In genomic region chr7:19831837-19832236, GRCm38 (mm10) we compare ENCODE assay signal across 14 mouse cellular contexts. TPM values are rescaled to one million over a fixed set of nuclear protein-coding genes. Genes with fewer than 3 reads are reported as not detected.
DNase-seq lines count a peak whose midpoint lies in the region; ATAC-seq and TF ChIP-seq lines count a peak whose summit lies in the region.
"Had no signal": no experiment of that assay in that cellular context is flagged by ENCODE, and none has a peak within 500 bp of the region (broad histone marks: within the 10 kb centered on the region; RNA-seq: fewer than 3 reads in every experiment).

No protein-coding gene starts in this region.

- H3K9me3 ChIP-seq in intestine, embryonic 14.5 days (ENCODE audit: control insufficient read depth, low read length) = no peaks in the 10 kb centered on the region
- no peaks in the 10 kb centered on the region for H3K9me3 ChIP-seq in stomach, embryonic 16.5 days (replicated peaks; ENCODE audit: control insufficient read depth, low read length)
- H3K9me3 ChIP-seq: heart, embryonic 10.5 days; stomach, embryonic 15.5 days had no signal

- no peak for TF ChIP-seq POLR2A in kidney, adult 2 months (IDR thresholded peaks at IDR 0.05; ENCODE audit: low read depth, low read length)

- H3K4me1 ChIP-seq in intestine, embryonic 14.5 days (replicated peaks; ENCODE audit: control insufficient read depth, insufficient read depth, low read length) = peaks cover 7% of the 10 kb centered on the region
- peaks cover 24% of the 10 kb centered on the region for H3K4me1 ChIP-seq in stomach, embryonic 16.5 days (ENCODE audit: control insufficient read depth, insufficient read depth, low read length)
- peaks cover 11% of the 10 kb centered on the region; the same call in 1 of the 2 replicates for H3K4me1 ChIP-seq in kidney, adult 2 months (ENCODE audit: control insufficient read depth, insufficient read depth, low read length)

- no peak overlapping the region for H3K27ac ChIP-seq in intestine, embryonic 14.5 days (ENCODE audit: low read depth)
- peak overlapping the region; percentile 68; the same call in 1 of the 2 replicates for H3K27ac ChIP-seq in stomach, embryonic 16.5 days (ENCODE audit: low read length)
- H3K27ac ChIP-seq in kidney, adult 2 months (ENCODE audit: insufficient read depth, low read depth, low read length) = no peak overlapping the region
- H3K27ac ChIP-seq: heart, embryonic 10.5 days had no signal

- H3K4me2 ChIP-seq in intestine, embryonic 14.5 days (ENCODE audit: low read length) = no peak overlapping the region
- H3K4me2 ChIP-seq in stomach, embryonic 16.5 days (ENCODE audit: low read depth, low read length) = no peak overlapping the region
- H3K4me2 ChIP-seq: stomach, embryonic 15.5 days had no signal

- TF ChIP-seq CTCF in kidney, adult 2 months (conservative IDR thresholded peaks at IDR 0.05; ENCODE audit: insufficient read depth, insufficient read length, low read depth, low read length) = no peak

- no peaks in the 10 kb centered on the region for H3K36me3 ChIP-seq in intestine, embryonic 14.5 days (ENCODE audit: control insufficient read depth, insufficient read depth, low read length)
- H3K36me3 ChIP-seq in stomach, embryonic 16.5 days (ENCODE audit: control insufficient read depth, insufficient read depth, low read length) = no peaks in the 10 kb centered on the region
- no peaks in the 10 kb centered on the region for H3K36me3 ChIP-seq in kidney, adult 2 months (ENCODE audit: control insufficient read depth, insufficient read depth, low read length)
- H3K36me3 ChIP-seq: heart, embryonic 10.5 days; stomach, embryonic 15.5 days had no signal

- peak; percentile 45 for DNase-seq in gastrocnemius, adult 18-20 months (ENCODE audit: low spot score)
- DNase-seq in gastrocnemius, postnatal 14 days = no peak
- DNase-seq in lung, adult 18-20 months = peak; percentile 64 to 79
- DNase-seq in lung, postnatal 14 days = no peak
- no peak for DNase-seq in intestine, embryonic 14.5 days (ENCODE audit: low spot score)
- no peak for DNase-seq in kidney, adult 18-20 months
- no peak for DNase-seq in kidney, adult 2 months
- DNase-seq: cerebellum, adult 9-11 months; kidney, adult 11 months had no signal

- no peak overlapping the region for H3K4me3 ChIP-seq in intestine, embryonic 14.5 days (ENCODE audit: low read depth, low read length)
- H3K4me3 ChIP-seq in stomach, embryonic 16.5 days (replicated peaks; ENCODE audit: low read length) = no peak overlapping the region
- no peak overlapping the region for H3K4me3 ChIP-seq in kidney, adult 2 months (ENCODE audit: insufficient read depth, low read depth, low read length)
- H3K4me3 ChIP-seq: heart, embryonic 10.5 days; stomach, embryonic 15.5 days had no signal

- H3K27me3 ChIP-seq in intestine, embryonic 14.5 days (replicated peaks; ENCODE audit: control insufficient read depth, insufficient read depth, low read length) = no peaks in the 10 kb centered on the region
- H3K27me3 ChIP-seq in stomach, embryonic 16.5 days (ENCODE audit: control insufficient read depth, insufficient read depth, low read length) = no peaks in the 10 kb centered on the region
- no peaks in the 10 kb centered on the region for H3K27me3 ChIP-seq in kidney, adult 2 months (replicated peaks; ENCODE audit: control insufficient read depth, insufficient read depth, low read length)
- H3K27me3 ChIP-seq: stomach, embryonic 15.5 days had no signal

- 43% methylated on average over 9 of the region's 9 CpGs for WGBS in intestine, embryonic 14.5 days
- WGBS in stomach, embryonic 16.5 days = 40% methylated on average over 9 of the region's 9 CpGs
- WGBS in kidney, adult 2 months = 53% methylated on average over 9 of the region's 9 CpGs

- peak; percentile 33; the same call in 1 of the 2 replicates for ATAC-seq in intestine, embryonic 14.5 days (replicated peaks; ENCODE audit: low FRiP score, low TSS enrichment, low read depth)
- peak; percentile 35 for ATAC-seq in stomach, embryonic 16.5 days (ENCODE audit: insufficient read depth, low FRiP score)

- intact Hi-C loops in gastrocnemius, postnatal 14 days (cut with DNase I; ENCODE audit: low total_unique reads) = no loop called here

- no peak overlapping the region for H3K9ac ChIP-seq in intestine, embryonic 14.5 days (ENCODE audit: low read length)
- no peak overlapping the region for H3K9ac ChIP-seq in stomach, embryonic 16.5 days (ENCODE audit: low read length)
- H3K9ac ChIP-seq: stomach, embryonic 15.5 days had no signal

RNA-seq across cellular contexts. Expression of gene Bcl3, which starts 9.3 kb away (rescaled TPM):
- total RNA-seq in gastrocnemius, adult 18-20 months (2021) = 1 to 10 TPM; 1.0 to 2.0 TPM
- 1 to 10 TPM; 3.2 to 4.1 TPM for total RNA-seq in gastrocnemius, postnatal 14 days (2021)
- 9.5 and 13.5 TPM in 2 replicates for polyA plus RNA-seq in intestine, embryonic 14.5 days (2014; fragmentation: Nextera tagmentation; extraction: Ambion mirVana)
- polyA plus RNA-seq in stomach, embryonic 16.5 days (2015; fragmentation: Nextera tagmentation; extraction: Ambion mirVana) = 9.2 TPM in 2 replicates
- 10.3 and 14.4 TPM in 2 replicates for polyA plus RNA-seq in kidney, adult 2 months (2012; rRNA removed)

RNA-seq across cellular contexts. Expression of gene Gm19345, which starts 20.0 kb away (rescaled TPM):
- total RNA-seq in gastrocnemius, adult 18-20 months (2021) = not detected
- total RNA-seq in gastrocnemius, postnatal 14 days (2021) = not detected
- 0.31 and 0.42 TPM in 2 replicates for polyA plus RNA-seq in intestine, embryonic 14.5 days (2014; fragmentation: Nextera tagmentation; extraction: Ambion mirVana)
- 0.31 and 0.36 TPM in 2 replicates for polyA plus RNA-seq in stomach, embryonic 16.5 days (2015; fragmentation: Nextera tagmentation; extraction: Ambion mirVana)
- 0.12 TPM in 1 of 2 replicates, not detected in the other for polyA plus RNA-seq in kidney, adult 2 months (2012; rRNA removed)
- polyA plus RNA-seq: heart, embryonic 10.5 days had no signal

RNA-seq across cellular contexts. Expression of gene Ceacam16, which starts 29.3 kb away (rescaled TPM):
- not detected for total RNA-seq in gastrocnemius, adult 18-20 months (2021)
- under 1 TPM in 1 of 2 experiments, not detected in 1; 0.12 TPM for total RNA-seq in gastrocnemius, postnatal 14 days (2021)
- polyA plus RNA-seq in intestine, embryonic 14.5 days (2014; fragmentation: Nextera tagmentation; extraction: Ambion mirVana) = not detected in 2 replicates
- polyA plus RNA-seq in stomach, embryonic 16.5 days (2015; fragmentation: Nextera tagmentation; extraction: Ambion mirVana) = not detected in 2 replicates
- 0.14 and 0.16 TPM in 2 replicates for polyA plus RNA-seq in kidney, adult 2 months (2012; rRNA removed)
- total RNA-seq: left cerebral cortex, postnatal 25 days; midbrain, postnatal 0 days had no signal
- polyA plus RNA-seq: heart, embryonic 10.5 days; stomach, embryonic 15.5 days had no signal

RNA-seq across cellular contexts. Expression of gene Cblc, which starts 35.2 kb away (rescaled TPM):
- not detected for total RNA-seq in gastrocnemius, adult 18-20 months (2021)
- not detected for total RNA-seq in gastrocnemius, postnatal 14 days (2021)
- 13.5 and 14.0 TPM in 2 replicates for polyA plus RNA-seq in intestine, embryonic 14.5 days (2014; fragmentation: Nextera tagmentation; extraction: Ambion mirVana)
- 31.2 and 32.9 TPM in 2 replicates for polyA plus RNA-seq in stomach, embryonic 16.5 days (2015; fragmentation: Nextera tagmentation; extraction: Ambion mirVana)
- 24.4 and 32.6 TPM in 2 replicates for polyA plus RNA-seq in kidney, adult 2 months (2012; rRNA removed)
- total RNA-seq: left cerebral cortex, postnatal 25 days had no signal

RNA-seq across cellular contexts. Expression of gene Ceacam19, which starts 55.9 kb away (rescaled TPM):
- not detected for total RNA-seq in gastrocnemius, adult 18-20 months (2021)
- not detected for total RNA-seq in gastrocnemius, postnatal 14 days (2021)
- polyA plus RNA-seq in intestine, embryonic 14.5 days (2014; fragmentation: Nextera tagmentation; extraction: Ambion mirVana) = not detected in 2 replicates
- 3.2 and 4.8 TPM in 2 replicates for polyA plus RNA-seq in stomach, embryonic 16.5 days (2015; fragmentation: Nextera tagmentation; extraction: Ambion mirVana)
- 0.11 and 0.25 TPM in 2 replicates for polyA plus RNA-seq in kidney, adult 2 months (2012; rRNA removed)
- total RNA-seq: left cerebral cortex, postnatal 25 days had no signal
- polyA plus RNA-seq: heart, embryonic 10.5 days; midbrain, postnatal 0 days had no signal

Comparison
In these comparisons a context has a peak if more than half of its experiments do, and no peak if none do; other contexts are left out.
1. DNase-seq: peak in gastrocnemius, adult 18-20 months (single experiment) and lung, adult 18-20 months (2 of 2); none in gastrocnemius, postnatal 14 days (single experiment), lung, postnatal 14 days (single experiment), intestine, embryonic 14.5 days (single experiment), kidney, adult 18-20 months (single experiment) and kidney, adult 2 months (single experiment).